Mouse (Mus musculus) forebrain, embryonic 12.5 days (tissue): Measurements from ENCODE around the gene Gm49405. TPM values are rescaled to one million over a fixed set of nuclear protein-coding genes. Genes with fewer than 3 reads are reported as not detected.
"Not testable (repeated sequence)": the region's sequence is repeated elsewhere in the genome, so short reads cannot be mapped to it uniquely, and the experiment has no call there.

Experiments used
- ATAC-seq: fragments of 200-750 bp; cut with Nextera tagmentation; 2 replicates; pipeline ENCODE4 v1.8.0; 2017; ENCODE audit warnings: moderate TSS enrichment; ENCODE audit not compliant: low FRiP score
- H3K27ac ChIP-seq: fragments of 300-500 bp; sonication (generic); 2 replicates; pipeline ENCODE4 v1.5.1; 2016; ENCODE audit warnings: mild to moderate bottlenecking
- H3K27me3 ChIP-seq: fragments of 300-500 bp; sonication (generic); 2 replicates; pipeline ENCODE4 v1.6.1; 2016; ENCODE audit warnings: mild to moderate bottlenecking
- H3K36me3 ChIP-seq: fragments of 300-500 bp; sonication (generic); replicated peaks from 2 replicates; pipeline ENCODE4 v1.6.1; 2016; ENCODE audit warnings: mild to moderate bottlenecking
- H3K4me1 ChIP-seq: fragments of 300-500 bp; sonication (generic); 2 replicates; pipeline ENCODE4 v1.6.1; 2016
- H3K4me2 ChIP-seq: fragments of 300-500 bp; sonication (generic); 2 replicates; pipeline ENCODE4 v1.6.1; 2016; ENCODE audit warnings: mild to moderate bottlenecking, moderate library complexity
- H3K4me3 ChIP-seq: fragments of 300-500 bp; sonication (generic); replicated peaks from 2 replicates; pipeline ENCODE4 v1.5.1; 2016; ENCODE audit warnings: mild to moderate bottlenecking
- H3K9ac ChIP-seq: fragments of 300-500 bp; sonication (generic); 2 replicates; pipeline ENCODE4 v1.6.1; 2016; ENCODE audit warnings: mild to moderate bottlenecking
- H3K9me3 ChIP-seq: fragments of 300-500 bp; sonication (generic); 2 replicates; pipeline ENCODE4 v1.6.1; 2016
- WGBS: fragments of 180-500 bp; shearing (Covaris S2); methylation state at CpG from one replicate; pipeline ENCODE4 v1.1.7; 2016; 5-methylcytosine and 5-hydroxymethylcytosine counted together
- polyA plus RNA-seq: library from polyadenylated mRNA; unstranded; fragments of >200 nt; fragmentation: Nextera tagmentation; extraction: Ambion mirVana; gene quantifications from 2 replicates; pipeline ENCODE4 v1.2.1, GENCODE M21; 2016

Gm49405 gene
- polyA plus RNA-seq, 1 experiment from 2014 or later = 4.1 TPM

DNA sequence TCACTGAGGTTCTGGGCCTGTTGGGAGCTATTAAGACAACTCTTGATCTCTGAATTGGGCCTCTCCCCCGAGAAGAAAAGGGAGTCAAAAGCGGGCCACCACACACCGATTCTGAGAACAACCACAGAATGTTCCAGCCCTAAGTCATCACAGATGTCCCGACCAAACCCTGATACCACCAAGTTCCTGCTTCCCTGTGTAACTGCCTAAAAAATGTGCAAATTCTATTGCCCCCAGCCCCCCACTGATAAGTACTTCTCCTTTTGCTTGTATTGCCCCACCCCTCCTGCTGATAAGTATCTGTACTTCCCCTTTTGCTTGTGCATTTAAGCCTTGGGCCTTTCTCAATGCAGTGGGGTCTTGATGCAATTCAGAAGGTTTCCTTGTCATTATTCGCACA is 43.7 kb downstream of the Gm49405 start:
- H3K4me3 ChIP-seq, H3K36me3 ChIP-seq, H3K9me3 ChIP-seq, H3K27me3 ChIP-seq, H3K9ac ChIP-seq, H3K4me1 ChIP-seq, H3K27ac ChIP-seq, H3K4me2 ChIP-seq, ATAC-seq: not testable (repeated sequence)
- 85% methylated on average over 5 of the region's 5 CpGs for WGBS

DNA sequence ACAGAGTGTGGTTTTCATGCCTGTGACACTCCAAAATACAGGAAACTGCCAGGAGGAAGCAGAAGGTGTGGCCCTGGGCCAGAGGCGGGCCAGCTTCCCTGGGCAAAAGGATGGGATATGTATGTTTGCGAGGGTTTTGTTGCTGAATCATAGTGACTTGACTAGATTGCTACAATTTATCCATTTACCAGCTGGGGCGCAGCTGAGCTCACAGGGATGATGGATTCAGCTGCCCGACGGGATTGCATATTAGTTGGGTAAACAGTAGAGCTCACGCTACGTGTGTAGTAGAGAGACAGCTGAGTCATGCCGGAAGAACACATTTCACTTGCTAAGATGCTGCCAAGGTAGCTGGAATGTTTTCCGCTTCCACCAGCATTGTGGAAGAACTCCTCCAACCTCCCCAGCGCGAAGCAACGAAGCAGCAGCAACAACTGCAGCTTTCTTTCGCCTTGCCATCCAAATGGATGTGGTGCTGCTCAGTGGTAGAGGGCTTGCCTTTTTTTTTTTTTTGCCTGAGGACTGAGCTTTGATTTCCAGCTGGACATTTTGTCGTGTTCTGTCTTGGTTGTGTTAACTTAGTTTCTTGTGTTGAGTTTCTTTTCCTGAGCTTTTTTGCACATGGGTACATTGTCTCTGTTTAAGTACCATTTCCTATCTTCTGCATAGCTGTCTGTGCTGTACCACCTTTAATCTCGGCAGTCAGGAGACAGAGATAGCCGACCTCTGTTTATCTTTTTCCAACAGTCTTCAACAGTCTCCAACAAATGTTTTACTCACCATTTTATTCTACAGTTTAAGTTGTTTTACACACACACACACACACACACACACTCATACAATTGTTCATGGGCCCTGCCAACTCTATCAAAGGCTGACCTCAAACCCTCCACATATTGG is 45.8 kb downstream of the Gm49405 start, which contains the start of gene Gstp2:
TSS of gene Gstp2 (minus strand) at position 58 of the 900 bp plus-strand sequence.
- WGBS = 61% methylated on average over 16 of the region's 16 CpGs
- no peak within 1 kb of the TSS for H3K9ac ChIP-seq
- H3K9me3 ChIP-seq = no peaks in the 10 kb centered on the region
- H3K4me1 ChIP-seq = no peaks in the 10 kb centered on the region
- no peaks in the 10 kb centered on the region for H3K36me3 ChIP-seq
- no peak for ATAC-seq
- no peaks in the 10 kb centered on the region for H3K27me3 ChIP-seq
- no peak within 1 kb of the TSS for H3K4me3 ChIP-seq
- H3K4me2 ChIP-seq = no peak within 1 kb of the TSS
- H3K27ac ChIP-seq = no peak within 1 kb of the TSS

DNA sequence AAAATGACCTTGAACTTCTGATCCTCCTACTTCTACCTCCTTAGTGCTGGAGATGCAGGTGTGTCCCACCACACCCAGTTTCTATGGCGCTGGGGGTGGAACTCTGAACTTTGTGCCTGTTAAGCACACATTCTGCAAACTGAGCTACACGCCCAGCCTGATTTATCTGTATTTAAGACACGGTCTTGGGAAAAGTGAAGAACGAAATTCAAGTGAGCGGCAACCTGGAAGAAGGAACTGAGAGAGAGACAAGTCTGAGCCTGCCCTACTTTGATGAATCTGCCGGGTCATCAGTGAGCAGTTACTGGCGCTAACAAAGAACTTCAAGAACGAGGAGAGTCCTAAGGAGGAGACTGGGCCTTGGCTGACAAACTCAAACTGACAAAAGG is 46.4 kb downstream of the Gm49405 start:
- no peak overlapping the region for H3K4me2 ChIP-seq
- no peak overlapping the region for H3K27ac ChIP-seq
- H3K4me3 ChIP-seq = no peak overlapping the region
- no peaks in the 10 kb centered on the region for H3K36me3 ChIP-seq
- 85% methylated on average over 8 of the region's 8 CpGs for WGBS
- no peaks in the 10 kb centered on the region for H3K27me3 ChIP-seq
- no peaks in the 10 kb centered on the region for H3K9me3 ChIP-seq
- H3K9ac ChIP-seq = no peak overlapping the region
- no peaks in the 10 kb centered on the region for H3K4me1 ChIP-seq
- ATAC-seq = no peak

DNA sequence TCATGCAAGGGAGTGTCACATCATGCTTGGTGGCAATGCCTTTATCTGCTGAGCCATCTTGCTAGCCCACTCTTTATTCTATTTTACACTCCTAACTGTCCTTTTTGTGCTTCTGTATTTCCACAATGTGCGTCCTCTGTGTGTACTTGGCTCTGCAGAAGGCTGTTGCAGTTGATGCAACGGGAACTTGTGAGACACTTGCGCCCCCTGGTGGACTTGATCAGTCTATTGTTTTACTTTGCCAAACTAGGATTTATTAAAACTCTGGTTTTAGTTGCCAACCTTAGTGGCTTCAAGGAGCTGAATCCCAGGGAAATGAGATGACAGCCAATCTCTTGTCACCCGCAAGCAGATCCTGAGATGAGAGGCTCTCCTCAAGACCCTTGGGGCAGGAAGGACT is 47.4 kb downstream of the Gm49405 start:
- no peak overlapping the region for H3K4me2 ChIP-seq
- H3K9ac ChIP-seq = no peak overlapping the region
- H3K4me3 ChIP-seq = no peak overlapping the region
- H3K9me3 ChIP-seq = no peaks in the 10 kb centered on the region
- H3K36me3 ChIP-seq = no peaks in the 10 kb centered on the region
- H3K4me1 ChIP-seq = no peaks in the 10 kb centered on the region
- WGBS = 19% methylated on average over 4 of the region's 4 CpGs
- no peak for ATAC-seq
- no peaks in the 10 kb centered on the region for H3K27me3 ChIP-seq
- H3K27ac ChIP-seq = no peak overlapping the region

DNA sequence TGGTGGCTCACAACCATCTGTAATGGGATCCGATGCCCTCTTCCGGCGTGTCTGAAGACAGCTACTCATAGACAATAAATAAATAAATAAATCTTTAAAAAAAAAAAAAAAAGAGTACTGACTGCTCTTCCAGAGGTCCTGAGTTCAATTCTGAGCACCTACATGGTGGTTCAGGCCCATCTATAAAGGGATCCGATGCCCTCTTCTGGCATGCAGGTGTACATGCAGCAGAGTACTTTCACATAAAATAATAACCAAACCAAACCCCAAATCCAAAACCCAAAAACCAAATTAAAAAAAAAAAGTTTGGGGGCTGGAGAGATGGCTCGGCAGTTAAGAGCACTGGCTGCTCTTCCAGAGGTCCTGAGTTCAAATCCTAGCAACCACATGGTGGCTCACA is 48.6 kb downstream of the Gm49405 start:
- H3K9ac ChIP-seq, H3K4me3 ChIP-seq, H3K4me1 ChIP-seq, H3K36me3 ChIP-seq, H3K27me3 ChIP-seq, H3K27ac ChIP-seq, H3K4me2 ChIP-seq, H3K9me3 ChIP-seq, ATAC-seq: not testable (repeated sequence)
- WGBS = 87% methylated on average over 5 of the region's 5 CpGs

DNA sequence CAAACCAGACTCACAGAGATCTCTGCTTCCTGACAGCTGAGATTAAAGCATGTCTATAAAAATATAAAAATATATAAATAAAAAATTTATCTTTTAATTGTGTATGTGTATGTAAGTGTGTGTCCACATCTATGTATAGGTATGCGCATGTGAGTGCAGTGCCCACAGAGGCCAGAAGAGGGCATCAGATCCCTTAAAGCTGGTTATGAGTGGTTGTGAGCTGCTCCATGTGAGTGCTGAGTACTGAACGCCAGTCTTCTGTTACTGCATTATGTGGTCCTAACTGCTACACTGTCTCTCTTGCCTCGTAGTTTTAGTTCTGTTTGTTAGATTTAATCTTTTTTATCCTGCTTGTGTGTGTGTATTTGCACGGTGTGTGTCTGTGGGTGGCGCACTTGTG is 50.6 kb downstream of the Gm49405 start:
- H3K4me3 ChIP-seq = no peak overlapping the region
- H3K36me3 ChIP-seq = no peaks in the 10 kb centered on the region
- no peak overlapping the region for H3K9ac ChIP-seq
- ATAC-seq = no peak
- no peaks in the 10 kb centered on the region for H3K9me3 ChIP-seq
- H3K27me3 ChIP-seq = no peaks in the 10 kb centered on the region
- no peak overlapping the region for H3K27ac ChIP-seq
- WGBS = 90% methylated on average over 5 of the region's 5 CpGs
- H3K4me2 ChIP-seq = no peak overlapping the region
- H3K4me1 ChIP-seq = no peaks in the 10 kb centered on the region

DNA sequence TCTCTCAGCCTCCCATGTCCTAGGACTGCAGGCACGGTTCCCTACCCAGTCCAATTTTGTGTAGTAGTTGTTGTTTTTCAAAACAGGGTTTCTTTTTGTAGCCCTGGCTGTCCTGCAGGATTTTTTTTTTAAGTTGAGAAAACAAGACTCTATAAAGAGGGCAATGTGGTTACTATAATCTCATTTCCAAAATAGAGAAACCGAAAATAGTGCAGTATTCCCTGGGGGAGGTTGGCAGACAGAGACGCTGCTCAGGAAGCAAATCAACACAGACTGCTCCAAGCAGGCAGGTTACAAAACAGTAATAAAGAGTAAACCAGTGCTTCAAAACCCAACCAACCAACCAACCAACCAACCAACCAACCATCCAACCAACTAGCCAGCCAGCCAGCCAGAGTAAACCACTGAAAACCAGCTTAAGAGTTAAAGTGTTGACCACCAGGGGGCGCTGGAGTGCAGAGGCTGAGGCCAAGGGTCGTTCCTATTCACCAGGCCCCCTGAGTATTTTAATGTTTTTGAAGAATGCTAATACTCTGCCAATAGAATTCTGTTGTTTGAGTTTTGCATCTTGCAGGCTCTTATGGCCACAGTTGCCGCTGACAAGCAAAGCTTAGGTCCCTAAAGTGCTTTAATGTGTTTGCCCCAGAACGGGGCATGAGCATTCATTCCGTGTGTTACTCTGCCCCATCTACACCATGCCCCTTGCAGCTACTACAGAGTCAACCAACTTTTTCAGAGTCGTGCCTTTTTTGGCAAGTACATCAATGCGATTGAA is 51.5 kb downstream of the Gm49405 start:
- 54% methylated on average over 10 of the region's 10 CpGs for WGBS
- Histone ChIP-seq H3K36me3 (no peaks in the 10 kb centered on the region), H3K4me3 (no peak overlapping the region), H3K9ac (no peak overlapping the region), H3K4me2 (no peak overlapping the region), H3K27ac (no peak overlapping the region), H3K27me3 (no peaks in the 10 kb centered on the region), H3K4me1 (no peaks in the 10 kb centered on the region), H3K9me3 (no peaks in the 10 kb centered on the region)
- ATAC-seq = no peak

DNA sequence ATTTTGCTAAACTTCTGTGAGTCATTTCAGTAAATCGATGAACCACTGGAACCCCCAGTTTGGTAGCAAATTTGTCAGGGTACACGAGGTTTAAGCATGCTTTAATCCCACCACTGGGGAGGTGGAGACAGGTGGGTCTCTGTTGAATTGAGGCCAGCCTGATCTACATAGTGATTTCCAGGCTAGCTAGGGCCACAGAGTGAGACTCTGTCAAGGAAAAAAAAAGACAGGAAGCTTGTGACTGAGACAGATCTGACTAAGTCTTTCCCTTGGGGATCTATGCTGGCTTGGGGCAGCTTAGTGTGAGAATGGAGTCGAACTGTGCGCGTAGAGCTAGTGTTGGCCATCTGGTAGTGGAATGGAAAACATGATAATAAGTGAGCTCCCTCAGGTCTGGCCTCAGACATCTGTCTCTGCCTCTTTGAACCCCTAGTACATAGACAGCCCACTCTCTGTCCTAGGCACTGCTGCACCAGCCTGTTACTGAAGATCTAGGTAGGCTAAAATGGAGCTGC is 52.1 kb downstream of the Gm49405 start:
- no peak overlapping the region for H3K27ac ChIP-seq
- no peak overlapping the region for H3K4me2 ChIP-seq
- H3K9ac ChIP-seq = no peak overlapping the region
- H3K4me1 ChIP-seq = no peaks in the 10 kb centered on the region
- H3K27me3 ChIP-seq = no peaks in the 10 kb centered on the region
- WGBS = 88% methylated on average over 5 of the region's 5 CpGs
- no peak overlapping the region for H3K4me3 ChIP-seq
- ATAC-seq = no peak
- H3K9me3 ChIP-seq = no peaks in the 10 kb centered on the region
- no peaks in the 10 kb centered on the region for H3K36me3 ChIP-seq

DNA sequence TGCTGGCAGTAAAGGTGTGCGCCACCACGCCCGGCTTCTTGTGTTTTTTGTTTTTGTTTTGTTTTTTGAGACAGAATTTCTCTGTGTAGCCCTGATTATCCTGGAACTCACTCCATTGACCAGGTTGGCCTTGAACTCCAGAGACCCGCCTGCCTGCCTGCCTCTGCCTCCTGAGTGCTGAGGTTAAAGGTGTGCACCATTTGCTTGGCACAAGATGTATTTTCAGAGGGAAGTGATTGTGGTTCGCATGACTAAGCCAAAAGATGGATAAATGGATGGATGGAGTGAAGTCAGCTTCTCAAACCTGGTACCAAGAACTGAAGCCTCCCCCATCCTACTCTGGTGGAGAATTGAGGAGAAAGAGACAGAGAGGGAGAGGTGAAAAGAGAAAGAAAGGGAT is 54.2 kb downstream of the Gm49405 start:
- H3K27me3 ChIP-seq = no peaks in the 10 kb centered on the region
- no peak for ATAC-seq
- no peak overlapping the region for H3K4me3 ChIP-seq
- H3K36me3 ChIP-seq = no peaks in the 10 kb centered on the region
- H3K9me3 ChIP-seq = no peaks in the 10 kb centered on the region
- no peak overlapping the region for H3K4me2 ChIP-seq
- H3K4me1 ChIP-seq = no peaks in the 10 kb centered on the region
- no peak overlapping the region for H3K27ac ChIP-seq
- whole genome bisulfite sequencing = 81% methylated on average over 5 of the region's 5 CpGs
- no peak overlapping the region for H3K9ac ChIP-seq

Other genes starting within 250 kb of the Gm49405 start
- gene Kmt5b, start 233.2 kb upstream of the Gm49405 start, polyA plus RNA-seq = 58.0 and 60.6 TPM in 2 replicates
- gene Chka, start 148.9 kb upstream of the Gm49405 start, polyA plus RNA-seq = 63.5 and 69.6 TPM in 2 replicates
- gene Tcirg1, start 93.5 kb upstream of the Gm49405 start, polyA plus RNA-seq = 10.3 and 12.4 TPM in 2 replicates
- gene Ndufs8, start 87.9 kb upstream of the Gm49405 start, polyA plus RNA-seq = 166 and 168 TPM in 2 replicates
- 0.64 and 0.69 TPM in 2 replicates for gene Aldh3b1, start 70.8 kb upstream of the Gm49405 start, polyA plus RNA-seq
- 4.8 TPM in 2 replicates for gene Unc93b1, start 65.4 kb upstream of the Gm49405 start, polyA plus RNA-seq
- not detected in 2 replicates for gene Aldh3b3, start 42.0 kb upstream of the Gm49405 start, polyA plus RNA-seq
- gene Aldh3b2, start 28.3 kb upstream of the Gm49405 start, polyA plus RNA-seq = 0.26 and 0.70 TPM in 2 replicates
- gene Acy3, start 14.1 kb upstream of the Gm49405 start, polyA plus RNA-seq = 0.58 and 1.4 TPM in 2 replicates
- not detected in 2 replicates for gene Tbx10, start 7.9 kb upstream of the Gm49405 start, polyA plus RNA-seq
- 19.3 and 20.8 TPM in 2 replicates for gene Nudt8, start within 50 bp of the Gm49405 start, polyA plus RNA-seq
- gene Doc2g, start 2.7 kb downstream of the Gm49405 start, polyA plus RNA-seq = 6.3 TPM in 2 replicates
- 186 and 204 TPM in 2 replicates for gene Ndufv1, start 12.2 kb downstream of the Gm49405 start, polyA plus RNA-seq
- gene Gstp1, start 37.4 kb downstream of the Gm49405 start, polyA plus RNA-seq = 321 and 346 TPM in 2 replicates
- gene Gstp2, start 45.4 kb downstream of the Gm49405 start, polyA plus RNA-seq = 1.6 and 5.5 TPM in 2 replicates
- gene Gstp3, start 58.9 kb downstream of the Gm49405 start, polyA plus RNA-seq = not detected in 2 replicates
- gene Cabp2, start 81.0 kb downstream of the Gm49405 start, polyA plus RNA-seq = not detected in 2 replicates
- gene Cdk2ap2, start 96.6 kb downstream of the Gm49405 start, polyA plus RNA-seq = 70.4 and 73.9 TPM in 2 replicates
- gene Pitpnm1, start 99.4 kb downstream of the Gm49405 start, polyA plus RNA-seq = 21.5 and 22.9 TPM in 2 replicates
- 56.4 and 60.7 TPM in 2 replicates for gene Aip, start 125.2 kb downstream of the Gm49405 start, polyA plus RNA-seq
- gene Gpr152, start 139.2 kb downstream of the Gm49405 start, polyA plus RNA-seq = not detected in 2 replicates
- gene Cabp4, start 143.4 kb downstream of the Gm49405 start, polyA plus RNA-seq = 0.09 TPM in 2 replicates
- gene Coro1b, start 148.0 kb downstream of the Gm49405 start, polyA plus RNA-seq = 125 and 135 TPM in 2 replicates
- 0.51 and 0.74 TPM in 2 replicates for gene Ptprcap, start 153.0 kb downstream of the Gm49405 start, polyA plus RNA-seq
- gene Rps6kb2, start 162.7 kb downstream of the Gm49405 start, polyA plus RNA-seq = 59.5 and 62.5 TPM in 2 replicates
- 3.2 TPM in 2 replicates for gene Carns1, start 174.9 kb downstream of the Gm49405 start, polyA plus RNA-seq
- gene Tbc1d10c, start 190.7 kb downstream of the Gm49405 start, polyA plus RNA-seq = 0.31 and 0.86 TPM in 2 replicates
- 689 and 709 TPM in 2 replicates for gene Ppp1ca, start 191.4 kb downstream of the Gm49405 start, polyA plus RNA-seq
- gene Rad9a, start 201.0 kb downstream of the Gm49405 start, polyA plus RNA-seq = 38.8 and 42.2 TPM in 2 replicates
- gene Clcf1, start 213.6 kb downstream of the Gm49405 start, polyA plus RNA-seq = 0.85 and 1.2 TPM in 2 replicates
- gene AC109138.7, start 213.7 kb downstream of the Gm49405 start, polyA plus RNA-seq = not detected in 2 replicates
- 11.7 and 13.1 TPM in 2 replicates for gene Pold4, start 231.3 kb downstream of the Gm49405 start, polyA plus RNA-seq